Mouse (Mus musculus) G1E (cell line): Measurements from ENCODE around the gene Gnaq.

Source experiments
- CTCF ChIP-seq: IDR thresholded peaks from 2 replicates; pipeline ENCODE4 v1.5.1; 2012; ENCODE audit warnings: low read depth, low read length, inconsistent platforms, mixed read lengths
- GATA1 ChIP-seq: IDR thresholded peaks from 2 replicates; pipeline ENCODE4 v1.6.1; 2012; ENCODE audit warnings: borderline replicate concordance, low read length, inconsistent platforms, mixed read lengths

GRCm38 (mm10) chr19:16291088-16291487 lies 158.5 kb downstream of the Gnaq start:
- TF ChIP-seq CTCF (no peak), GATA1 (no peak)
